Mouse (Mus musculus): Measurements from ENCODE around the gene Nrg3. TPM values are rescaled to one million over a fixed set of nuclear protein-coding genes. Genes with fewer than 3 reads are reported as not detected.

The Nrg3 gene
- polyA plus RNA-seq, 1 experiment from 2014 or later = not detected

GRCm38 (mm10) chr14:38516232-38516631 lies 956.7 kb downstream of the Nrg3 start:
- Histone ChIP-seq H3K9me3 (ENCODE audit: control insufficient read depth, low read length) (no peaks in the 10 kb centered on the region), H3K36me3 (ENCODE audit: control insufficient read depth, insufficient read depth, low read length) (no peaks in the 10 kb centered on the region), H3K27ac (replicated peaks in 1 of 2; ENCODE audit: control insufficient read depth in 1 of 2, insufficient read depth in 1 of 2, low read depth in 2 of 2, low read length in 2 of 2) (no peak overlapping the region), H3K4me3 (ENCODE audit: control insufficient read depth in 1 of 2, insufficient read depth in 1 of 2, low read depth in 1 of 2, low read length in 2 of 2) (no peak overlapping the region), H3K4me1 (ENCODE audit: control insufficient read depth in 2 of 2, insufficient read depth in 2 of 2, low read length in 2 of 2) (no peaks in the 10 kb centered on the region), H3K27me3 (ENCODE audit: control insufficient read depth, insufficient read depth, low read length) (no peaks in the 10 kb centered on the region), H3K4me2 (ENCODE audit: low read length) (no peak overlapping the region), H3K9ac (ENCODE audit: low read length) (no peak overlapping the region)
- 77% methylated on average over 5 of the region's 5 CpGs for WGBS
- no peak for ATAC-seq (ENCODE audit: insufficient number of reproducible peaks, insufficient read depth, low FRiP score, low read depth)

- Histone ChIP-seq H3K36me3 (ENCODE audit: control insufficient read depth, insufficient read depth, low read length) (no peaks in the 10 kb centered on the region), H3K9me3 (ENCODE audit: control insufficient read depth, low read length) (no peaks in the 10 kb centered on the region), H3K27ac (replicated peaks in 1 of 2; ENCODE audit: control insufficient read depth in 1 of 2, insufficient read depth in 1 of 2, low read depth in 2 of 2, low read length in 2 of 2) (no peak overlapping the region), H3K9ac (ENCODE audit: low read length) (no peak overlapping the region), H3K27me3 (ENCODE audit: control insufficient read depth, insufficient read depth, low read length) (no peaks in the 10 kb centered on the region), H3K4me3 (ENCODE audit: control insufficient read depth in 1 of 2, insufficient read depth in 1 of 2, low read depth in 1 of 2, low read length in 2 of 2) (no peak overlapping the region), H3K4me2 (ENCODE audit: low read length) (no peak overlapping the region), H3K4me1 (ENCODE audit: control insufficient read depth in 2 of 2, insufficient read depth in 2 of 2, low read length in 2 of 2) (no peaks in the 10 kb centered on the region)
- 81% methylated on average over 2 of the region's 2 CpGs for WGBS
- no peak for ATAC-seq (ENCODE audit: insufficient number of reproducible peaks, insufficient read depth, low FRiP score, low read depth)
Measured at GRCm38 (mm10) chr14:38509016-38509415, 963.9 kb downstream of the Nrg3 start.

DNA sequence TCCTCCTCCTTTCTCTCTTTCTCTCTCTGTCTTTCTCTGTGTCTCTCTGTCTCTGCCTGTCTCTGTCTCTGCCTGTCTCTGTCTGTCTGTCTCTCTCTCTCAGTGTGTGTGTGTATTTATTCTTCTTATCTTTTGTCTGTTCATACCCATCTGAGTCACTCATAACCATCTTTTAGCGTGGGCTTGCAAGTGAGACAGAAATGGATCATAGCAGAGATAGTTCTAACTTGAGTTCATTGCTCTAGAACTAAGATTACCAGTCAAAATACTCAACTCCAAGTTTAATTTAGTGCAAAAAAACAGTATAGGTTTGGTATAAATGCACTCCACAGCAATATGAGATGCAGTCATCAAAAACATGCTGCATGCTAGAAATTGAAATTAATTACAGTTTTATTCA lies 977.9 kb downstream of the Nrg3 start:
- H3K27ac ChIP-seq (replicated peaks in 1 of 2; ENCODE audit: control insufficient read depth in 1 of 2, insufficient read depth in 1 of 2, low read depth in 2 of 2, low read length in 2 of 2) = no peak overlapping the region
- no peak overlapping the region for H3K4me3 ChIP-seq (ENCODE audit: control insufficient read depth in 1 of 2, insufficient read depth in 1 of 2, low read depth in 1 of 2, low read length in 2 of 2)
- H3K4me2 ChIP-seq (ENCODE audit: low read length) = no peak overlapping the region
- no peaks in the 10 kb centered on the region for H3K27me3 ChIP-seq (ENCODE audit: control insufficient read depth, insufficient read depth, low read length)
- no peak overlapping the region for H3K9ac ChIP-seq (ENCODE audit: low read length)
- H3K36me3 ChIP-seq (ENCODE audit: control insufficient read depth, insufficient read depth, low read length) = no peaks in the 10 kb centered on the region
- no peaks in the 10 kb centered on the region for H3K9me3 ChIP-seq (ENCODE audit: control insufficient read depth, low read length)
- 47% methylated on average over 1 of the region's 1 CpGs for WGBS
- H3K4me1 ChIP-seq (ENCODE audit: control insufficient read depth in 2 of 2, insufficient read depth in 2 of 2, low read length in 2 of 2) = no peaks in the 10 kb centered on the region
- ATAC-seq (ENCODE audit: insufficient number of reproducible peaks, insufficient read depth, low FRiP score, low read depth) = no peak

DNA sequence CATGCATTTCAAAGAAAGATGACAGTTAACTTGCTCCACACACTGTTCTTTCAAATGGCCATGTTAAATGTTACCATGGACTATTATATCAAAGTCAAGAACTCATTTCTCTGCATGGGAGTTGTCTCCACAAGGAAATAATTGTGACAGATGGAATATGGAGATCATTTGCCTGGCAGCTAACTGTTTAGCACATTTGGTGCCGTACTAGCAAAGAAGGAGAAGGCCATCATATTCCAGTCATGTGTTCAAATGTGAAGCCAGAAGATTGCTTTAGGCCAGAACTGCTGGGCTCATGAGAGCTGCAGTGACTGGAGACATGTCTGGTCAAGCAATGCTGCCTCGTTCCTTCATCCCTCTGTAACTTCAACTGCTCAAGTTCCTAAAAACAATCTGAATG lies 1025.8 kb downstream of the Nrg3 start:
- Histone ChIP-seq H3K4me3 (ENCODE audit: control insufficient read depth in 1 of 2, insufficient read depth in 1 of 2, low read depth in 1 of 2, low read length in 2 of 2) (no peak overlapping the region), H3K36me3 (ENCODE audit: control insufficient read depth, insufficient read depth, low read length) (no peaks in the 10 kb centered on the region), H3K27me3 (ENCODE audit: control insufficient read depth, insufficient read depth, low read length) (no peaks in the 10 kb centered on the region), H3K4me2 (ENCODE audit: low read length) (no peak overlapping the region), H3K9ac (ENCODE audit: low read length) (no peak overlapping the region), H3K4me1 (ENCODE audit: control insufficient read depth in 2 of 2, insufficient read depth in 2 of 2, low read length in 2 of 2) (no peaks in the 10 kb centered on the region), H3K9me3 (ENCODE audit: control insufficient read depth, low read length) (0 out of 2 replicates have a peak, but pooled peaks cover 2% of the 10 kb centered on the region), H3K27ac (replicated peaks in 1 of 2; ENCODE audit: control insufficient read depth in 1 of 2, insufficient read depth in 1 of 2, low read depth in 2 of 2, low read length in 2 of 2) (no peak overlapping the region)
- no peak for ATAC-seq (ENCODE audit: insufficient number of reproducible peaks, insufficient read depth, low FRiP score, low read depth)
- 65% methylated on average over 2 of the region's 2 CpGs for WGBS

GRCm38 (mm10) chr14:38444788-38445187 lies 1028.1 kb downstream of the Nrg3 start:
- H3K36me3 ChIP-seq (ENCODE audit: control insufficient read depth, insufficient read depth, low read length) = no peaks in the 10 kb centered on the region
- 66% methylated on average over 2 of the region's 2 CpGs for WGBS
- no peaks in the 10 kb centered on the region for H3K27me3 ChIP-seq (ENCODE audit: control insufficient read depth, insufficient read depth, low read length)
- H3K4me1 ChIP-seq (ENCODE audit: control insufficient read depth in 2 of 2, insufficient read depth in 2 of 2, low read length in 2 of 2) = no peaks in the 10 kb centered on the region
- H3K9ac ChIP-seq (ENCODE audit: low read length) = no peak overlapping the region
- no peak overlapping the region for H3K4me2 ChIP-seq (ENCODE audit: low read length)
- no peak overlapping the region for H3K4me3 ChIP-seq (ENCODE audit: control insufficient read depth in 1 of 2, insufficient read depth in 1 of 2, low read depth in 1 of 2, low read length in 2 of 2)
- ATAC-seq (ENCODE audit: insufficient number of reproducible peaks, insufficient read depth, low FRiP score, low read depth) = no peak
- no peaks in the 10 kb centered on the region for H3K9me3 ChIP-seq (ENCODE audit: control insufficient read depth, low read length)
- H3K27ac ChIP-seq (replicated peaks in 1 of 2; ENCODE audit: control insufficient read depth in 1 of 2, insufficient read depth in 1 of 2, low read depth in 2 of 2, low read length in 2 of 2) = no peak overlapping the region

- ATAC-seq (ENCODE audit: insufficient number of reproducible peaks, insufficient read depth, low FRiP score, low read depth) = no peak
- Histone ChIP-seq H3K27ac (replicated peaks in 1 of 2; ENCODE audit: control insufficient read depth in 1 of 2, insufficient read depth in 1 of 2, low read depth in 2 of 2, low read length in 2 of 2) (no peak overlapping the region), H3K4me1 (ENCODE audit: control insufficient read depth in 2 of 2, insufficient read depth in 2 of 2, low read length in 2 of 2) (no peaks in the 10 kb centered on the region), H3K27me3 (ENCODE audit: control insufficient read depth, insufficient read depth, low read length) (no peaks in the 10 kb centered on the region), H3K4me3 (ENCODE audit: control insufficient read depth in 1 of 2, insufficient read depth in 1 of 2, low read depth in 1 of 2, low read length in 2 of 2) (no peak overlapping the region), H3K9me3 (ENCODE audit: control insufficient read depth, low read length) (no peaks in the 10 kb centered on the region), H3K36me3 (ENCODE audit: control insufficient read depth, insufficient read depth, low read length) (no peaks in the 10 kb centered on the region), H3K9ac (ENCODE audit: low read length) (no peak overlapping the region), H3K4me2 (ENCODE audit: low read length) (no peak overlapping the region)
- WGBS = 66% methylated on average over 6 of the region's 6 CpGs
Measured at GRCm38 (mm10) chr14:38433793-38434589, 1038.9 kb downstream of the Nrg3 start.

GRCm38 (mm10) chr14:38374660-38375059 lies 1098.2 kb downstream of the Nrg3 start:
- H3K9me3 ChIP-seq (ENCODE audit: control insufficient read depth, low read length) = no peaks in the 10 kb centered on the region
- no peak overlapping the region for H3K4me3 ChIP-seq (ENCODE audit: control insufficient read depth in 1 of 2, insufficient read depth in 1 of 2, low read depth in 1 of 2, low read length in 2 of 2)
- H3K27me3 ChIP-seq (ENCODE audit: control insufficient read depth, insufficient read depth, low read length) = no peaks in the 10 kb centered on the region
- no peak for ATAC-seq (ENCODE audit: insufficient number of reproducible peaks, insufficient read depth, low FRiP score, low read depth)
- H3K36me3 ChIP-seq (ENCODE audit: control insufficient read depth, insufficient read depth, low read length) = no peaks in the 10 kb centered on the region
- no peak overlapping the region for H3K4me2 ChIP-seq (ENCODE audit: low read length)
- no peak overlapping the region for H3K27ac ChIP-seq (replicated peaks in 1 of 2; ENCODE audit: control insufficient read depth in 1 of 2, insufficient read depth in 1 of 2, low read depth in 2 of 2, low read length in 2 of 2)
- H3K9ac ChIP-seq (ENCODE audit: low read length) = no peak overlapping the region
- H3K4me1 ChIP-seq (ENCODE audit: control insufficient read depth in 2 of 2, insufficient read depth in 2 of 2, low read length in 2 of 2) = no peaks in the 10 kb centered on the region

DNA sequence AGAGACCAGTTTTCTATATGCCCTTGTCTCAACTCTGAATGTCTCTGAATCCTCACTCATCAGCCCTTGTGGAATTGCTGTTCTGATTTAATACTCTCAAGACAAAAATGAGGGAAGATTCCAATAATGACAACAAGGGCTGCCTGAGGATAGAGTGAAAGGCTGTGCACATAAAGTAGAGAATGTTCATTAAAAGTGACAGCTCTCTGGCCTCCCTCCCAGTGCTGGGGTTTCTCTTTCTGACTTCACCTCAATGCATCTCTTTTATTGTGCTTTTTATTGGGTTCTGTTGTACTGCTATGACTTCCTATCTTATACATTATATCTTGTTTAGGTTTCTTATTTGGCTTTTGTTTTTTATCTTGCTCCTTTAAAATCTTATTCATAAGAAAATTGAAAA lies 1131.9 kb downstream of the Nrg3 start:
- H3K4me1 ChIP-seq (ENCODE audit: control insufficient read depth in 2 of 2, insufficient read depth in 2 of 2, low read length in 2 of 2) = no peaks in the 10 kb centered on the region
- H3K4me2 ChIP-seq (ENCODE audit: low read length) = no peak overlapping the region
- H3K9me3 ChIP-seq (ENCODE audit: control insufficient read depth, low read length) = no peaks in the 10 kb centered on the region
- no peak overlapping the region for H3K4me3 ChIP-seq (ENCODE audit: control insufficient read depth in 1 of 2, insufficient read depth in 1 of 2, low read depth in 1 of 2, low read length in 2 of 2)
- no peaks in the 10 kb centered on the region for H3K36me3 ChIP-seq (ENCODE audit: control insufficient read depth, insufficient read depth, low read length)
- ATAC-seq (ENCODE audit: insufficient number of reproducible peaks, insufficient read depth, low FRiP score, low read depth) = no peak
- H3K27ac ChIP-seq (replicated peaks in 1 of 2; ENCODE audit: control insufficient read depth in 1 of 2, insufficient read depth in 1 of 2, low read depth in 2 of 2, low read length in 2 of 2) = no peak overlapping the region
- H3K9ac ChIP-seq (ENCODE audit: low read length) = no peak overlapping the region
- no peaks in the 10 kb centered on the region for H3K27me3 ChIP-seq (ENCODE audit: control insufficient read depth, insufficient read depth, low read length)

Measured in heart, embryonic 14.5 days (tissue).